Mouse (Mus musculus) heart, postnatal 10 days (tissue): ENCODE results near the gene Olfr601. TPM values are rescaled to one million over a fixed set of nuclear protein-coding genes. Genes with fewer than 3 reads are reported as not detected.
"Not testable (repeated sequence)": the region's sequence is repeated elsewhere in the genome, so short reads cannot be mapped to it uniquely, and the experiment has no call there.

Experiments used
- DNase-seq, 2 experiments: peaks; one replicate each; pipeline ENCODE4 v3.0.0; 2021
- intact Hi-C: fragments of 180-260 bp; cut with DNase I; formaldehyde crosslinking; loops from one replicate; pipeline ENCODE4 v1.15.1; 2025
- total RNA-seq, 2 experiments: library from RNA; stranded (reverse); gene quantifications; 2 replicates each; pipeline ENCODE4 v1.2.3; 2021

The Olfr601 gene
- total RNA-seq: not detected

- intact Hi-C loops: no loop called here
- no peak for DNase-seq
Observed at GRCm38 (mm10) chr7:103362555-103362954, at the start of gene Olfr601. TSS of gene Olfr601 (minus strand) at chr7:103362655.

GRCm38 (mm10) chr7:103406521-103407055 is 44.1 kb upstream of the Olfr601 start:
- not testable (repeated sequence) for DNase-seq
- intact Hi-C loops: loop anchor here (10.0 kb wide), 1 partner anchor 1378 kb away; no protein-coding TSS in a partner anchor

GRCm38 (mm10) chr7:103398981-103399380 is 36.5 kb upstream of the Olfr601 start:
- intact Hi-C loops: no loop called here

GRCm38 (mm10) chr7:103397758-103398157 is 35.3 kb upstream of the Olfr601 start:
- no peak for DNase-seq
- intact Hi-C loops: no loop called here

More at GRCm38 (mm10) chr7:103398981-103399380, 36.5 kb upstream of the Olfr601 start:
- DNase-seq: no peak

- intact Hi-C loops: no loop called here
- DNase-seq: no peak
Observed at GRCm38 (mm10) chr7:103386077-103386476, 23.6 kb upstream of the Olfr601 start, which contains the start of gene Olfr603. TSS of gene Olfr603 (minus strand) at chr7:103386177.

GRCm38 (mm10) chr7:103349569-103349968 is 12.9 kb downstream of the Olfr601 start, which contains the start of gene Olfr600:
TSS of gene Olfr600 (minus strand) at chr7:103349669.
- no peak for DNase-seq
- intact Hi-C loops: no loop called here

GRCm38 (mm10) chr7:103335617-103336016 is 26.8 kb downstream of the Olfr601 start, which contains the start of gene Olfr599:
TSS of gene Olfr599 (plus strand) at chr7:103335917.
- no peak for DNase-seq
- intact Hi-C loops: no loop called here

- intact Hi-C loops: no loop called here
- no peak for DNase-seq
Observed at GRCm38 (mm10) chr7:103323268-103323667, 39.2 kb downstream of the Olfr601 start, which contains the start of gene Olfr598. TSS of gene Olfr598 (plus strand) at chr7:103323568.

GRCm38 (mm10) chr7:103316015-103316414 is 46.4 kb downstream of the Olfr601 start, which contains the start of gene Olfr597:
TSS of gene Olfr597 (plus strand) at chr7:103316315.
- DNase-seq, intact Hi-C loops: not testable (repeated sequence)

Other genes starting within 250 kb of the Olfr601 start
- not detected for gene Olfr586, start 237.0 kb downstream of the Olfr601 start, total RNA-seq
- gene Olfr588-ps1, start 221.8 kb downstream of the Olfr601 start, total RNA-seq: not detected
- not detected for gene Olfr589, start 206.3 kb downstream of the Olfr601 start, total RNA-seq
- not detected for gene Olfr591, start 184.3 kb downstream of the Olfr601 start, total RNA-seq
- not detected for gene Olfr592, start 177.9 kb downstream of the Olfr601 start, total RNA-seq
- gene Olfr593, start 150.8 kb downstream of the Olfr601 start, total RNA-seq: not detected
- gene Olfr594, start 145.7 kb downstream of the Olfr601 start, total RNA-seq: not detected
- not detected for gene Usp17ld, start 110.2 kb downstream of the Olfr601 start, total RNA-seq
- not detected for gene Olfr596, start 57.0 kb downstream of the Olfr601 start, total RNA-seq
- not detected for gene Olfr597, start 46.3 kb downstream of the Olfr601 start, total RNA-seq
- gene Olfr598, start 39.1 kb downstream of the Olfr601 start, total RNA-seq: not detected
- not detected for gene Olfr599, start 26.7 kb downstream of the Olfr601 start, total RNA-seq
- not detected for gene Olfr600, start 13.0 kb downstream of the Olfr601 start, total RNA-seq
- not detected for gene Olfr603, start 23.5 kb upstream of the Olfr601 start, total RNA-seq
- not detected for gene Usp17lc, start 52.4 kb upstream of the Olfr601 start, total RNA-seq
- not detected for gene Olfr605, start 82.8 kb upstream of the Olfr601 start, total RNA-seq
- not detected for gene Olfr606, start 86.4 kb upstream of the Olfr601 start, total RNA-seq
- not detected for gene Olfr607, start 101.5 kb upstream of the Olfr601 start, total RNA-seq
- under 1 TPM; 0.17 to 0.62 TPM for gene Olfr608, start 107.2 kb upstream of the Olfr601 start, total RNA-seq
- not detected for gene Olfr609, start 135.4 kb upstream of the Olfr601 start, total RNA-seq
- not detected for gene Olfr610, start 149.5 kb upstream of the Olfr601 start, total RNA-seq
- not detected for gene Olfr611, start 158.2 kb upstream of the Olfr601 start, total RNA-seq
- not detected for gene Olfr612, start 180.1 kb upstream of the Olfr601 start, total RNA-seq
- gene Olfr613, start 185.4 kb upstream of the Olfr601 start, total RNA-seq: not detected
- gene Olfr615, start 193.4 kb upstream of the Olfr601 start, total RNA-seq: not detected
- not detected for gene Olfr616, start 206.5 kb upstream of the Olfr601 start, total RNA-seq
- gene Olfr617, start 210.4 kb upstream of the Olfr601 start, total RNA-seq: not detected
- not detected for gene Olfr618, start 227.4 kb upstream of the Olfr601 start, total RNA-seq
- gene Olfr619, start 237.9 kb upstream of the Olfr601 start, total RNA-seq: not detected
- not detected for gene Olfr620, start 249.9 kb upstream of the Olfr601 start, total RNA-seq